8 mouse cellular contexts compared by ENCODE assay signal in the genomic region with DNA sequence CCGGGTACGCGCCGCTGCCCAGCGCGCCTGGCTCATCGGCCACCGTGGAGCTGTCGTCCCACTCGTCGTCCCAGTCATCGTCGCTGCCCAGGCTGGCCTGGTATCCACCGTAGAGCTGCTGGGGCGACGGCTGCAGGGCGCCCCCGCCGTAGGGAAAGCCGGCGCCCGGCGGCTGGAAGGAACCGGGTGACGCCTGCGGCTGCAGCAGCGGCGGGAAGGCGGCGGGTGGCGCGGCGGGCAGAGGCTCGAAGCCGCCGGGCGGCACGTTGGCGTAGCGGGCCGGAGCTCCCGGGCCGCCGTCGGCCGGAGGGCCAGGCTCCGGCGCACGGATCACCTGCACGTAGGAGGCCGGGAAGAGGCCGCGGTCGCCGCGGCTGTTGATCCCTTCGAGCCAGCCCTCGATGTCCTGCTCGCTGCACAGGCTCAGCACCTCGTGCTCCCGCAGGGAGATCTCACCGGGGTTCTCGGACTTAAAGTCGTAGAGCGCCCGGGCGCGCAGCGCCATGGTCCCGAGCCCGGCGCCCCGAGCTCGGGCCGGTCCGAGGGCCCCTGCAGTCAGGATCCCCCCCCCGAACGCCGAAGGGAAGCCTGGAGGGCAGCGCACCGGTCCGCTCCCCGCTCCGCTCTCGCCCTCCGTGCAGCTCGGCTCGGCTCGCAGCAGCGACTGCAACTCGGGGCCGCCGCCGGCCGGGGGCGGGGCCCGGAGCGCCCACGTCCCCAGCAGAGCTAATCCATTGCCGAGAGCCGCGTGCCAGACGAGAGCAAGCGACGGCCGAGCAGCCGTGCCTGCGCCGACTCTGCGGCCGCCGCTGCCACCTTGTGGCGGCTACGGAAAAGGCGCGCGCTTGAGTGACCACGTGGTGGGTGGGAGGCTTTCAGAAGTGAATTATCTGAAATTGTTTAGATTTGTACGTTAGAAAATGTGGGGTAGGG. TPM values are rescaled to one million over a fixed set of nuclear protein-coding genes. Genes with fewer than 3 reads are reported as not detected.
DNase-seq lines count a peak whose midpoint lies in the region; ATAC-seq and TF ChIP-seq lines count a peak whose summit lies in the region.

A gene (minus strand): TSS at position 674 of the 933 bp plus-strand sequence.

- peak within 1 kb of the TSS; percentile 87 for H3K27ac ChIP-seq in cerebellum, adult 2 months (ENCODE audit: insufficient read depth, low read length)
- H3K27ac ChIP-seq in forebrain, postnatal 0 days (ENCODE audit: low read depth, low read length), result peak within 1 kb of the TSS; percentile 95
- H3K27ac ChIP-seq in layer of hippocampus, adult 2 months, result peak within 1 kb of the TSS; percentile 98
- H3K27ac ChIP-seq in neural tube, embryonic 15.5 days (replicated peaks), result peak within 1 kb of the TSS; percentile 95

- no peaks in the 10 kb centered on the region for H3K36me3 ChIP-seq in forebrain, postnatal 0 days (ENCODE audit: insufficient read depth)
- no peaks in the 10 kb centered on the region for H3K36me3 ChIP-seq in neural tube, embryonic 15.5 days

- peak; percentile 77 for TF ChIP-seq POLR2A in cerebellum, adult 2 months (IDR thresholded peaks at IDR 0.05; ENCODE audit: borderline replicate concordance, insufficient read depth, low read length)
- TF ChIP-seq POLR2A in lung, adult 2 months (IDR thresholded peaks at IDR 0.05; ENCODE audit: borderline replicate concordance, extremely low read depth, low read depth, low read length), result peak; percentile 86; the same call in 1 of the 2 replicates

- peak; percentile 39 for DNase-seq in MEL-GATA-1-ER (ENCODE audit: extremely low read depth, low read depth)
- DNase-seq in cerebellum, adult 2 months, result peak; percentile 91
- peak; percentile 97 for DNase-seq in forebrain, postnatal 0 days
- peak; percentile 91 to 92 for DNase-seq in heart, postnatal 36 days
- DNase-seq in layer of hippocampus, adult 2 months (ENCODE audit: low spot score in 2 of 2), result peak; percentile 89 to 92
- DNase-seq in lung, adult 2 months, result peak; percentile 86
- DNase-seq in testis, postnatal 10 days (ENCODE audit: low spot score), result peak; percentile 96

- H3K4me3 ChIP-seq in cerebellum, adult 2 months (replicated peaks; ENCODE audit: insufficient read depth, low read depth, low read length), result peak within 1 kb of the TSS; percentile 67
- peak within 1 kb of the TSS; percentile 84 for H3K4me3 ChIP-seq in forebrain, postnatal 0 days (ENCODE audit: low read depth, low read length)
- peak within 1 kb of the TSS; percentile 59 for H3K4me3 ChIP-seq in layer of hippocampus, adult 2 months
- peak within 1 kb of the TSS; percentile 92 for H3K4me3 ChIP-seq in lung, adult 2 months (replicated peaks; ENCODE audit: extremely low read depth, low read depth, low read length)
- peak within 1 kb of the TSS; percentile 87 for H3K4me3 ChIP-seq in neural tube, embryonic 15.5 days (replicated peaks)

- peak; percentile 97 for ATAC-seq in forebrain, postnatal 0 days
- peak; percentile 94 for ATAC-seq in neural tube, embryonic 15.5 days (ENCODE audit: low FRiP score)

- peak within 1 kb of the TSS; percentile 88 for H3K9ac ChIP-seq in forebrain, postnatal 0 days
- peak within 1 kb of the TSS; percentile 88 for H3K9ac ChIP-seq in neural tube, embryonic 15.5 days (replicated peaks)

- intact Hi-C loops in heart, postnatal 36 days (cut with DNase I), result loop anchor here (1.0 to 5.0 kb wide), 9 partner anchors 25 to 572 kb away; a partner anchor contains a TSS

- peak within 1 kb of the TSS; percentile 75 for H3K4me2 ChIP-seq in forebrain, postnatal 0 days (ENCODE audit: low read depth)
- H3K4me2 ChIP-seq in neural tube, embryonic 15.5 days, result peak within 1 kb of the TSS; percentile 82

- H3K4me1 ChIP-seq in cerebellum, adult 2 months (ENCODE audit: control insufficient read depth, insufficient read depth, low read length), result no peaks in the 10 kb centered on the region
- peaks cover 27% of the 10 kb centered on the region for H3K4me1 ChIP-seq in forebrain, postnatal 0 days (ENCODE audit: insufficient read depth)
- H3K4me1 ChIP-seq in lung, adult 2 months (ENCODE audit: control insufficient read depth, insufficient read depth, low read length), result peaks cover 30% of the 10 kb centered on the region
- H3K4me1 ChIP-seq in neural tube, embryonic 15.5 days, result peaks cover 44% of the 10 kb centered on the region

- no peaks in the 10 kb centered on the region for H3K27me3 ChIP-seq in cerebellum, adult 2 months (ENCODE audit: control insufficient read depth, insufficient read depth, low read length)
- no peaks in the 10 kb centered on the region for H3K27me3 ChIP-seq in forebrain, postnatal 0 days (ENCODE audit: insufficient read depth, low read length)
- no peaks in the 10 kb centered on the region for H3K27me3 ChIP-seq in neural tube, embryonic 15.5 days (replicated peaks)

- TF ChIP-seq CTCF in cerebellum, adult 2 months (IDR thresholded peaks at IDR 0.05; ENCODE audit: borderline replicate concordance, insufficient read depth, low read depth, low read length), result peak; percentile 92
- TF ChIP-seq CTCF in forebrain, postnatal 0 days (IDR thresholded peaks at IDR 0.05; ENCODE audit: low read depth), result peak; percentile 98
- TF ChIP-seq CTCF in layer of hippocampus, adult 2 months (conservative IDR thresholded peaks at IDR 0.05), result peak; percentile 96
- peak; percentile 63 for TF ChIP-seq CTCF in lung, adult 2 months (IDR thresholded peaks at IDR 0.05; ENCODE audit: insufficient read depth, low read length)

- WGBS in cerebellum, adult 2 months, result under 1% methylated on average over 115 of the region's 119 CpGs
- WGBS in forebrain, postnatal 0 days, result 1% methylated on average over 113 of the region's 119 CpGs
- under 1% methylated on average over 118 of the region's 119 CpGs for WGBS in lung, adult 2 months
- under 1% methylated on average over 117 of the region's 119 CpGs for WGBS in neural tube, embryonic 15.5 days

- H3K9me3 ChIP-seq in forebrain, postnatal 0 days (ENCODE audit: low read length), result no peaks in the 10 kb centered on the region
- H3K9me3 ChIP-seq in neural tube, embryonic 15.5 days (replicated peaks), result no peaks in the 10 kb centered on the region

RNA-seq across cellular contexts. Expression of the gene that starts here (rescaled TPM):
- 16.4 and 17.0 TPM in 2 replicates for polyA plus RNA-seq in cerebellum, adult 2 months (2012; rRNA removed)
- total RNA-seq in forebrain, postnatal 0 days (2014; rRNA removed), result 30.7 and 35.5 TPM in 2 replicates
- 9.0 and 10.3 TPM in 2 replicates for polyA plus RNA-seq in forebrain, postnatal 0 days (2015; fragmentation: Nextera tagmentation; extraction: Ambion mirVana)
- total RNA-seq in heart, postnatal 36 days (2021), result 10 to 100 TPM; 21.4 to 21.8 TPM
- total RNA-seq in layer of hippocampus, adult 2 months (2021), result 10 to 100 TPM; 20.1 to 20.6 TPM
- polyA plus RNA-seq in lung, adult 2 months (2012; rRNA removed), result 22.8 and 27.0 TPM in 2 replicates
- 9.9 and 12.3 TPM in 2 replicates for polyA plus RNA-seq in neural tube, embryonic 15.5 days (2015; fragmentation: Nextera tagmentation; extraction: Ambion mirVana)

Comparison
In these comparisons a context has a peak if more than half of its experiments do, and no peak if none do; other contexts are left out.
1. Peak in every context shown above with its lines: DNase-seq, ATAC-seq, H3K4me3 ChIP-seq and H3K27ac ChIP-seq.
2. DNase-seq: peak in every context shown above with its lines; median percentile 97 in forebrain, postnatal 0 days; 96 in testis, postnatal 10 days; 92 in heart, postnatal 36 days; 91 in cerebellum, adult 2 months; 90 in layer of hippocampus, adult 2 months; 86 in lung, adult 2 months; 39 in MEL-GATA-1-ER.